Mouse (Mus musculus) heart, embryonic 16.5 days (tissue): ENCODE data around the gene Hmbs. TPM values are rescaled to one million over a fixed set of nuclear protein-coding genes. Genes with fewer than 3 reads are reported as not detected.
A peak's percentile ranks its signal among the peaks of the same experiment; 100 is the strongest.

Experiments
- ATAC-seq: fragments of 200-750 bp; cut with Nextera tagmentation; replicated peaks from 2 replicates; pipeline ENCODE4 v1.8.0; 2017; ENCODE audit warnings: moderate number of reproducible peaks; ENCODE audit not compliant: insufficient read depth, low FRiP score; ENCODE audit errors: extremely low read depth
- H3K27ac ChIP-seq: fragments of 300-500 bp; sonication (generic); 2 replicates; pipeline ENCODE4 v1.5.1; 2014; ENCODE audit warnings: mild to moderate bottlenecking, low read length, control low read depth, moderate library complexity
- H3K27me3 ChIP-seq: fragments of 300-500 bp; sonication (generic); 2 replicates; pipeline ENCODE4 v1.6.1; 2014; ENCODE audit warnings: low read length, mixed read lengths; ENCODE audit not compliant: control insufficient read depth, insufficient read depth
- H3K36me3 ChIP-seq: fragments of 300-500 bp; sonication (generic); 2 replicates; pipeline ENCODE4 v1.6.1; 2014; ENCODE audit not compliant: control insufficient read depth, insufficient read depth
- H3K4me1 ChIP-seq: fragments of 300-500 bp; sonication (generic); 2 replicates; pipeline ENCODE4 v1.6.1; 2014; ENCODE audit warnings: low read length, mixed read lengths; ENCODE audit not compliant: control insufficient read depth, insufficient read depth
- H3K4me2 ChIP-seq: fragments of 300-500 bp; sonication (generic); 2 replicates; pipeline ENCODE4 v1.6.1; 2014; ENCODE audit warnings: low read depth, mild to moderate bottlenecking, control low read depth, low read length
- H3K4me3 ChIP-seq: fragments of 300-500 bp; sonication (generic); 2 replicates; pipeline ENCODE4 v1.5.1; 2014; ENCODE audit warnings: mild to moderate bottlenecking, control low read depth, low read length
- H3K9ac ChIP-seq: fragments of 300-500 bp; sonication (generic); 2 replicates; pipeline ENCODE4 v1.6.1; 2014; ENCODE audit warnings: low read length, control low read depth
- H3K9me3 ChIP-seq: fragments of 300-500 bp; sonication (generic); replicated peaks from 2 replicates; pipeline ENCODE4 v1.6.1; 2016; ENCODE audit warnings: low read length; ENCODE audit not compliant: control insufficient read depth
- WGBS: fragments of 180-500 bp; shearing (Covaris S2); extraction: QIAGEN DNeasy Blood & Tissue Kit; methylation state at CpG from one replicate; pipeline ENCODE4 v1.1.7; 2014; 5-methylcytosine and 5-hydroxymethylcytosine counted together
- polyA plus RNA-seq: library from polyadenylated mRNA; unstranded; fragments of >200 nt; fragmentation: Nextera tagmentation; extraction: Ambion mirVana; gene quantifications from 2 replicates; pipeline ENCODE4 v1.2.1, GENCODE M21; 2015

Gene Hmbs
- polyA plus RNA-seq, 1 experiment from 2014 or later: 97.2 TPM

- H3K4me2 ChIP-seq: peak within 1 kb of the TSS; percentile 88
- WGBS: under 1% methylated on average over 63 of the region's 67 CpGs
- H3K36me3 ChIP-seq: peaks cover 6% of the 10 kb centered on the region
- H3K27ac ChIP-seq: peak within 1 kb of the TSS; percentile 87
- peaks cover 23% of the 10 kb centered on the region for H3K4me1 ChIP-seq
- H3K9ac ChIP-seq: peak within 1 kb of the TSS; percentile 77
- ATAC-seq: peak; percentile 99
- no peaks in the 10 kb centered on the region for H3K27me3 ChIP-seq
- no peaks in the 10 kb centered on the region for H3K9me3 ChIP-seq
- peak within 1 kb of the TSS; percentile 62 for H3K4me3 ChIP-seq
Observed at GRCm38 (mm10) chr9:44319887-44320798, 23.9 kb downstream of the Hmbs start, which contains the start of gene C2cd2l. C2cd2l (minus strand) TSS chr9:44320285.

- peak; percentile 11; the same call in 1 of the 2 replicates for ATAC-seq
- H3K27me3 ChIP-seq: no peaks in the 10 kb centered on the region
- H3K4me3 ChIP-seq: peak overlapping the region; percentile 62
- H3K27ac ChIP-seq: peak overlapping the region; percentile 2
- H3K9ac ChIP-seq: peak overlapping the region; percentile 74
- H3K4me2 ChIP-seq: peak overlapping the region; percentile 77
- no peaks in the 10 kb centered on the region for H3K9me3 ChIP-seq
- WGBS: 4% methylated on average over 37 of the region's 37 CpGs
- H3K36me3 ChIP-seq: peaks cover 13% of the 10 kb centered on the region
- H3K4me1 ChIP-seq: peaks cover 23% of the 10 kb centered on the region
Observed at GRCm38 (mm10) chr9:44319105-44319886, 24.7 kb downstream of the Hmbs start.

GRCm38 (mm10) chr9:44318826-44319095 lies 25.3 kb downstream of the Hmbs start:
- WGBS: 32% methylated on average over 3 of the region's 3 CpGs
- no peaks in the 10 kb centered on the region for H3K27me3 ChIP-seq
- peaks cover 14% of the 10 kb centered on the region for H3K36me3 ChIP-seq
- peak overlapping the region; percentile 77 for H3K4me2 ChIP-seq
- no peaks in the 10 kb centered on the region for H3K9me3 ChIP-seq
- peak overlapping the region; percentile 74 for H3K9ac ChIP-seq
- no peak for ATAC-seq
- H3K27ac ChIP-seq: no peak overlapping the region
- H3K4me3 ChIP-seq: peak overlapping the region; percentile 62
- peaks cover 23% of the 10 kb centered on the region for H3K4me1 ChIP-seq

- H3K27me3 ChIP-seq: no peaks in the 10 kb centered on the region
- peak overlapping the region; percentile 62 for H3K4me3 ChIP-seq
- H3K27ac ChIP-seq: peak overlapping the region; percentile 16; the same call in 1 of the 2 replicates
- peak overlapping the region; percentile 74 for H3K9ac ChIP-seq
- peaks cover 19% of the 10 kb centered on the region for H3K36me3 ChIP-seq
- no peaks in the 10 kb centered on the region for H3K9me3 ChIP-seq
- peaks cover 23% of the 10 kb centered on the region for H3K4me1 ChIP-seq
- peak overlapping the region; percentile 77 for H3K4me2 ChIP-seq
- no peak for ATAC-seq
- 59% methylated on average over 5 of the region's 5 CpGs for WGBS
Observed at GRCm38 (mm10) chr9:44318076-44318825, 25.8 kb downstream of the Hmbs start.

- WGBS: 72% methylated on average over 4 of the region's 4 CpGs
- H3K27me3 ChIP-seq: no peaks in the 10 kb centered on the region
- H3K27ac ChIP-seq: no peak overlapping the region
- no peak overlapping the region for H3K9ac ChIP-seq
- H3K4me3 ChIP-seq: no peak overlapping the region
- no peak overlapping the region for H3K4me2 ChIP-seq
- no peak for ATAC-seq
- H3K36me3 ChIP-seq: peaks cover 20% of the 10 kb centered on the region
- no peaks in the 10 kb centered on the region for H3K9me3 ChIP-seq
- peaks cover 23% of the 10 kb centered on the region for H3K4me1 ChIP-seq
Observed at GRCm38 (mm10) chr9:44317452-44317851, 26.6 kb downstream of the Hmbs start.

- no peak for ATAC-seq
- no peaks in the 10 kb centered on the region for H3K9me3 ChIP-seq
- H3K36me3 ChIP-seq: peaks cover 22% of the 10 kb centered on the region
- H3K4me1 ChIP-seq: peaks cover 18% of the 10 kb centered on the region
- no peak overlapping the region for H3K4me3 ChIP-seq
- H3K9ac ChIP-seq: no peak overlapping the region
- 89% methylated on average over 18 of the region's 18 CpGs for WGBS
- H3K4me2 ChIP-seq: no peak overlapping the region
- H3K27me3 ChIP-seq: no peaks in the 10 kb centered on the region
- H3K27ac ChIP-seq: no peak overlapping the region
Observed at GRCm38 (mm10) chr9:44314910-44315309, 29.1 kb downstream of the Hmbs start.

- H3K27me3 ChIP-seq: no peaks in the 10 kb centered on the region
- H3K4me3 ChIP-seq: no peak overlapping the region
- no peaks in the 10 kb centered on the region for H3K9me3 ChIP-seq
- H3K4me1 ChIP-seq: peaks cover 17% of the 10 kb centered on the region
- no peak overlapping the region for H3K9ac ChIP-seq
- H3K36me3 ChIP-seq: peaks cover 22% of the 10 kb centered on the region
- no peak for ATAC-seq
- WGBS: 80% methylated on average over 4 of the region's 4 CpGs
- H3K27ac ChIP-seq: no peak overlapping the region
- H3K4me2 ChIP-seq: no peak overlapping the region
Observed at GRCm38 (mm10) chr9:44314257-44314547, 29.8 kb downstream of the Hmbs start.

- H3K9me3 ChIP-seq: no peaks in the 10 kb centered on the region
- 75% methylated on average over 19 of the region's 19 CpGs for WGBS
- H3K4me1 ChIP-seq: peaks cover 12% of the 10 kb centered on the region
- no peak overlapping the region for H3K4me3 ChIP-seq
- no peak overlapping the region for H3K27ac ChIP-seq
- H3K27me3 ChIP-seq: no peaks in the 10 kb centered on the region
- peaks cover 22% of the 10 kb centered on the region for H3K36me3 ChIP-seq
- no peak overlapping the region for H3K9ac ChIP-seq
- ATAC-seq: no peak
- no peak overlapping the region for H3K4me2 ChIP-seq
Observed at GRCm38 (mm10) chr9:44313476-44314256, 30.4 kb downstream of the Hmbs start.
